Mouse (Mus musculus) myocyte (in vitro differentiated cells): ENCODE results near the gene Gpha2. TPM values are rescaled to one million over a fixed set of nuclear protein-coding genes. Genes with fewer than 3 reads are reported as not detected.
A peak's percentile ranks its signal among the peaks of the same experiment; 100 is the strongest.

ENCODE experiments used
- H3K27me3 ChIP-seq: one replicate; pipeline ENCODE4 v1.6.1; 2011; ENCODE audit not compliant: control insufficient read depth, insufficient read depth, insufficient read length
- H3K36me3 ChIP-seq: one replicate; pipeline ENCODE4 v1.6.1; 2011; ENCODE audit not compliant: control insufficient read depth, insufficient read depth
- H3K4me2 ChIP-seq: one replicate; pipeline ENCODE4 v1.6.1; 2011; ENCODE audit warnings: low read depth, control low read depth
- H3K4me3 ChIP-seq: one replicate; pipeline ENCODE4 v1.5.1; 2011; ENCODE audit warnings: mild to moderate bottlenecking, control low read depth, moderate library complexity
- H3K79me2 ChIP-seq: one replicate; pipeline ENCODE4 v1.6.1; 2011; ENCODE audit not compliant: control insufficient read depth, insufficient read depth
- H3ac ChIP-seq: one replicate; pipeline ENCODE4 v1.6.1; 2011; ENCODE audit not compliant: control insufficient read depth, insufficient read length
- CEBPB ChIP-seq: IDR thresholded peaks from 2 replicates; pipeline ENCODE4 v1.6.1; 2011; ENCODE audit warnings: mild to moderate bottlenecking, moderate library complexity; ENCODE audit not compliant: poor library complexity, insufficient read depth, severe bottlenecking
- MYOD1 ChIP-seq, 3 experiments: IDR thresholded peaks; one replicate each; pipeline ENCODE4 v1.6.1; 2011; ENCODE audit warnings: control low read depth in 2 of 3, low read depth in 2 of 3, mild to moderate bottlenecking in 2 of 3, moderate library complexity in 1 of 3; ENCODE audit not compliant: insufficient read length in 2 of 3, control insufficient read depth in 1 of 3
- MYOG ChIP-seq, 3 experiments: IDR thresholded peaks; one replicate each; pipeline ENCODE4 v1.6.1; 2011; ENCODE audit warnings: control low read depth in 2 of 3, low read depth in 2 of 3, mild to moderate bottlenecking in 2 of 3; ENCODE audit not compliant: insufficient read length in 2 of 3, control insufficient read depth in 1 of 3, insufficient read depth in 1 of 3
- POLR2A ChIP-seq: IDR thresholded peaks from one replicate; pipeline ENCODE4 v1.6.1; 2011; ENCODE audit warnings: low read depth, mild to moderate bottlenecking, control low read depth, moderate library complexity; ENCODE audit not compliant: insufficient read length
- POLR2AphosphoS2 ChIP-seq: IDR thresholded peaks from one replicate; pipeline ENCODE4 v1.6.1; 2011; ENCODE audit warnings: low read depth, control low read depth; ENCODE audit not compliant: insufficient read length
- REST ChIP-seq: IDR thresholded peaks from one replicate; pipeline ENCODE4 v1.6.1; 2011; ENCODE audit warnings: mild to moderate bottlenecking, control low read depth, moderate library complexity; ENCODE audit not compliant: insufficient read depth, insufficient read length
- SRF ChIP-seq: IDR thresholded peaks from one replicate; pipeline ENCODE4 v1.6.1; 2011; ENCODE audit warnings: low read depth; ENCODE audit not compliant: control insufficient read depth, insufficient read length
- TCF3 ChIP-seq: IDR thresholded peaks from one replicate; pipeline ENCODE4 v1.6.1; 2011; ENCODE audit warnings: low read depth, control low read depth; ENCODE audit not compliant: insufficient read length
- polyA plus RNA-seq: library from polyadenylated mRNA; unstranded; fragments of >200 nt; fragmentation: generic; extraction: Trizol; gene quantifications from one replicate; pipeline ENCODE4 v1.2.1, GENCODE M21; 2012; ENCODE audit warnings: missing spikeins

Gene Gpha2
- polyA plus RNA-seq, 1 experiment: 0.40 TPM

DNA sequence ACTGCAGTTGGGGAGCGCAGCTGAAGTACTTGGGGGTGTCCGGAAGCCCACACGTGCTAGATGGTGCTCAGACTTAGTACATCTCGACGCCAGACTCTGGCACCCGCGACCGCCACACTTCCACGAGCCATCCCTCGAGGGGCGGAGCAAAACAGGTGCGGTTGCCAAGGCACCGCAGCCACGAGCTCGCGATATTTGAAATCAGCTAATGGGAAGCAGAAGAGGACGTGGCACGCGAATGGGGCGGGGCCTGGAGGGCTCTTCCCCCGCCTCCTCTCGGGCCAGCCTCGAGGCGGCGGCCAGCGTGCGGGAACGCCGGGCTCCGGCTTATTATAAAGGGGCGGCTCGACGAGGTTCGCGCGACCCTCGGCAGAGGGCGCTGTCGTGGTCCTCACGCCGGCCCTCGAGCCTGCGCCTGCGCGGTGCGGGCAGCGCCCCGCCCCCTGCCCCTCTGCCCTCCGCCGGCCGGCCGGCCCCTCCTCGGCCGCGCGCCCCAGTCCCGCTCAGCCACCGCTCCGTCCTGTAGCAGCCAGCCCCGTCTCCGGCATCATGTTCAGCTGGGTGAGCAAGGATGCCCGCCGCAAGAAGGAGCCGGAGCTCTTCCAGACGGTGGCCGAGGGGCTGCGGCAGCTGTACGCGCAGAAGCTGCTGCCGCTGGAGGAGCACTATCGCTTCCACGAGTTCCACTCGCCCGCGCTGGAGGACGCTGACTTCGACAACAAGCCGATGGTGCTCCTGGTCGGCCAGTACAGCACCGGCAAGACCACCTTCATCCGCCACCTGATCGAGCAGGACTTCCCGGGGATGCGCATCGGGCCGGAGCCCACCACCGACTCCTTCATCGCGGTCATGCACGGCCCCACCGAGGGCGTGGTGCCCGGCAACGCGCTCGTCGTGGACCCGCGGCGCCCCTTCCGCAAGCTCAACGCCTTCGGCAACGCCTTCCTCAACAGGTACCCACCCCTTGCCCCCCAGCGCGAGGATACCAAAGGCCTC is 50.5 kb downstream of the Gpha2 start, which contains the start of gene Ehd1:
TSS of gene Ehd1 (plus strand) at position 300 of the 996 bp plus-strand sequence.
- peak within 1 kb of the TSS; percentile 99 for H3K4me2 ChIP-seq
- peak in 2 of 3 experiments; percentile 57 to 82 for TF ChIP-seq MYOG (IDR thresholded peaks at IDR 0.05; ENCODE audit: control insufficient read depth in 1 of 3, insufficient read depth in 1 of 3, insufficient read length in 2 of 3, low read depth in 2 of 3)
- TF ChIP-seq POLR2AphosphoS2: peak; percentile 73
- no peak for TF ChIP-seq TCF3
- TF ChIP-seq SRF: no peak
- peak in 2 of 3 experiments; percentile 59 to 81 for TF ChIP-seq MYOD1 (IDR thresholded peaks at IDR 0.05; ENCODE audit: control insufficient read depth in 1 of 3, insufficient read length in 2 of 3, low read depth in 2 of 3)
- no peak for TF ChIP-seq CEBPB
- TF ChIP-seq REST: no peak
- TF ChIP-seq POLR2A: peak; percentile 85
- H3ac ChIP-seq: peak within 1 kb of the TSS; percentile 84

More for the DNA sequence above, 50.5 kb downstream of the Gpha2 start, which contains the start of gene Ehd1:
- no peaks in the 10 kb centered on the region for H3K27me3 ChIP-seq
- H3K36me3 ChIP-seq: peaks cover 20% of the 10 kb centered on the region
- peak within 1 kb of the TSS; percentile 97 for H3K4me3 ChIP-seq
- peaks cover 43% of the 10 kb centered on the region for H3K79me2 ChIP-seq

Other genes with a start within 250 kb of the Gpha2 start
- gene Slc22a20, start 240.2 kb upstream of the Gpha2 start, polyA plus RNA-seq: not detected
- 110 TPM for gene Capn1, start 210.5 kb upstream of the Gpha2 start, polyA plus RNA-seq
- 24.3 TPM for gene Syvn1, start 179.8 kb upstream of the Gpha2 start, polyA plus RNA-seq
- gene Mrpl49, start 168.6 kb upstream of the Gpha2 start, polyA plus RNA-seq: 43.0 TPM
- gene Fau, start 168.5 kb upstream of the Gpha2 start, polyA plus RNA-seq: 2,772 TPM
- 44.3 TPM for gene Znhit2, start 165.2 kb upstream of the Gpha2 start, polyA plus RNA-seq
- gene Tm7sf2, start 158.0 kb upstream of the Gpha2 start, polyA plus RNA-seq: 37.1 TPM
- gene Vps51, start 149.1 kb upstream of the Gpha2 start, polyA plus RNA-seq: 49.1 TPM
- gene Tmem262, start 146.3 kb upstream of the Gpha2 start, polyA plus RNA-seq: 0.13 TPM
- 0.26 TPM for gene Gm28374, start 144.1 kb upstream of the Gpha2 start, polyA plus RNA-seq
- gene Zfpl1, start 141.4 kb upstream of the Gpha2 start, polyA plus RNA-seq: 68.5 TPM
- gene Cdca5, start 141.4 kb upstream of the Gpha2 start, polyA plus RNA-seq: 7.7 TPM
- gene AC131692.1, start 132.0 kb upstream of the Gpha2 start, polyA plus RNA-seq: 0.07 TPM
- 0.11 TPM for gene Naaladl1, start 120.6 kb upstream of the Gpha2 start, polyA plus RNA-seq
- gene Sac3d1, start 107.7 kb upstream of the Gpha2 start, polyA plus RNA-seq: 27.5 TPM
- 18.5 TPM for gene Snx15, start 98.1 kb upstream of the Gpha2 start, polyA plus RNA-seq
- 0.05 TPM for gene Batf2, start 85.4 kb upstream of the Gpha2 start, polyA plus RNA-seq
- gene Arl2, start 84.8 kb upstream of the Gpha2 start, polyA plus RNA-seq: 110 TPM
- gene Majin, start 42.0 kb upstream of the Gpha2 start, polyA plus RNA-seq: not detected
- 51.4 TPM for gene Ppp2r5b, start 9.5 kb downstream of the Gpha2 start, polyA plus RNA-seq
- 15.2 TPM for gene Atg2a, start 15.3 kb downstream of the Gpha2 start, polyA plus RNA-seq
- gene Ehd1, start 50.3 kb downstream of the Gpha2 start, polyA plus RNA-seq: 433 TPM
- 10.0 TPM for gene Cdc42bpg, start 80.1 kb downstream of the Gpha2 start, polyA plus RNA-seq
- 37.2 TPM for gene Men1, start 108.6 kb downstream of the Gpha2 start, polyA plus RNA-seq
- gene Map4k2, start 114.8 kb downstream of the Gpha2 start, polyA plus RNA-seq: 10.0 TPM
- 131 TPM for gene Sf1, start 137.3 kb downstream of the Gpha2 start, polyA plus RNA-seq
- 232 TPM for gene Pygm, start 158.0 kb downstream of the Gpha2 start, polyA plus RNA-seq
- gene Rasgrp2, start 173.0 kb downstream of the Gpha2 start, polyA plus RNA-seq: 8.0 TPM
- 0.01 TPM for gene Nrxn2, start 192.4 kb downstream of the Gpha2 start, polyA plus RNA-seq